Mouse (Mus musculus): ENCODE measurements around the gene Rab2b. TPM values are rescaled to one million over a fixed set of nuclear protein-coding genes. Genes with fewer than 3 reads are reported as not detected.

The Rab2b gene
- polyA plus RNA-seq, 1 experiment from 2014 or later = 59.0 TPM

- ATAC-seq (ENCODE audit: low FRiP score, low read depth) = no peak
- Histone ChIP-seq H3K36me3 (no peaks in the 10 kb centered on the region), H3K4me3 (peak overlapping the region; percentile 98), H3K9ac (peak overlapping the region; percentile 93), H3K27me3 (no peaks in the 10 kb centered on the region), H3K9me3 (no peaks in the 10 kb centered on the region), H3K4me1 (replicated peaks) (peaks cover 25% of the 10 kb centered on the region), H3K27ac (replicated peaks) (peak overlapping the region; percentile 96), H3K4me2 (peak overlapping the region; percentile 74)
- 8% methylated on average over 18 of the region's 18 CpGs for WGBS
Measured at GRCm38 (mm10) chr14:52256311-52257175, 22.8 kb downstream of the Rab2b start.

GRCm38 (mm10) chr14:52246129-52246528 lies 33.2 kb downstream of the Rab2b start:
- H3K27me3 ChIP-seq = no peaks in the 10 kb centered on the region
- no peak overlapping the region for H3K4me2 ChIP-seq
- ATAC-seq (ENCODE audit: low FRiP score, low read depth) = no peak
- H3K9me3 ChIP-seq = no peaks in the 10 kb centered on the region
- no peaks in the 10 kb centered on the region for H3K36me3 ChIP-seq
- 89% methylated on average over 4 of the region's 4 CpGs for WGBS
- H3K27ac ChIP-seq (replicated peaks) = no peak overlapping the region
- no peak overlapping the region for H3K9ac ChIP-seq
- peaks cover 18% of the 10 kb centered on the region for H3K4me1 ChIP-seq (replicated peaks)
- H3K4me3 ChIP-seq = no peak overlapping the region

GRCm38 (mm10) chr14:52244690-52245042 lies 34.7 kb downstream of the Rab2b start:
- H3K4me1 ChIP-seq (replicated peaks) = peaks cover 18% of the 10 kb centered on the region
- 9% methylated on average over 7 of the region's 7 CpGs for WGBS
- H3K4me3 ChIP-seq = peak overlapping the region; percentile 84
- no peaks in the 10 kb centered on the region for H3K27me3 ChIP-seq
- H3K9ac ChIP-seq = peak overlapping the region; percentile 60
- no peaks in the 10 kb centered on the region for H3K9me3 ChIP-seq
- no peaks in the 10 kb centered on the region for H3K36me3 ChIP-seq
- peak overlapping the region; percentile 70 for H3K27ac ChIP-seq (replicated peaks)
- peak overlapping the region; percentile 82 for H3K4me2 ChIP-seq
- ATAC-seq (ENCODE audit: low FRiP score, low read depth) = peak; percentile 87

GRCm38 (mm10) chr14:52244041-52244689 lies 35.2 kb downstream of the Rab2b start:
- Histone ChIP-seq H3K9me3 (no peaks in the 10 kb centered on the region), H3K4me3 (peak overlapping the region; percentile 84), H3K36me3 (no peaks in the 10 kb centered on the region), H3K9ac (peak overlapping the region; percentile 83), H3K27me3 (no peaks in the 10 kb centered on the region), H3K27ac (replicated peaks) (peak overlapping the region; percentile 76), H3K4me1 (replicated peaks) (peaks cover 18% of the 10 kb centered on the region), H3K4me2 (peak overlapping the region; percentile 82)
- WGBS = 1% methylated on average over 32 of the region's 32 CpGs
- ATAC-seq (ENCODE audit: low FRiP score, low read depth) = peak; percentile 100

GRCm38 (mm10) chr14:52236216-52236615 lies 43.1 kb downstream of the Rab2b start:
- ATAC-seq (ENCODE audit: low FRiP score, low read depth) = no peak
- Histone ChIP-seq H3K4me3 (no peak overlapping the region), H3K36me3 (peaks cover 55% of the 10 kb centered on the region), H3K4me2 (no peak overlapping the region), H3K4me1 (replicated peaks) (no peaks in the 10 kb centered on the region), H3K9ac (no peak overlapping the region), H3K27ac (replicated peaks) (no peak overlapping the region), H3K9me3 (no peaks in the 10 kb centered on the region), H3K27me3 (no peaks in the 10 kb centered on the region)
- 98% methylated on average over 1 of the region's 1 CpGs for WGBS

- Histone ChIP-seq H3K9ac (no peak overlapping the region), H3K27me3 (no peaks in the 10 kb centered on the region), H3K4me3 (no peak overlapping the region), H3K4me2 (no peak overlapping the region), H3K4me1 (replicated peaks) (no peaks in the 10 kb centered on the region), H3K9me3 (no peaks in the 10 kb centered on the region), H3K36me3 (peaks cover 66% of the 10 kb centered on the region), H3K27ac (replicated peaks) (no peak overlapping the region)
- ATAC-seq (ENCODE audit: low FRiP score, low read depth) = no peak
- WGBS = 97% methylated on average over 7 of the region's 7 CpGs
Measured at GRCm38 (mm10) chr14:52235165-52235564, 44.2 kb downstream of the Rab2b start.

- H3K4me2 ChIP-seq = no peak overlapping the region
- no peaks in the 10 kb centered on the region for H3K4me1 ChIP-seq (replicated peaks)
- H3K27me3 ChIP-seq = no peaks in the 10 kb centered on the region
- 85% methylated on average over 6 of the region's 6 CpGs for WGBS
- H3K9ac ChIP-seq = no peak overlapping the region
- ATAC-seq (ENCODE audit: low FRiP score, low read depth) = no peak
- no peak overlapping the region for H3K27ac ChIP-seq (replicated peaks)
- no peak overlapping the region for H3K4me3 ChIP-seq
- H3K36me3 ChIP-seq = peaks cover 83% of the 10 kb centered on the region
- H3K9me3 ChIP-seq = no peaks in the 10 kb centered on the region
Measured at GRCm38 (mm10) chr14:52232249-52232648, 47.1 kb downstream of the Rab2b start.

- WGBS = 94% methylated on average over 2 of the region's 2 CpGs
- Histone ChIP-seq H3K4me3 (no peak overlapping the region), H3K9ac (no peak overlapping the region), H3K27ac (replicated peaks) (no peak overlapping the region), H3K4me1 (replicated peaks) (no peaks in the 10 kb centered on the region), H3K9me3 (no peaks in the 10 kb centered on the region), H3K4me2 (no peak overlapping the region), H3K27me3 (no peaks in the 10 kb centered on the region), H3K36me3 (peaks cover 82% of the 10 kb centered on the region)
- ATAC-seq (ENCODE audit: low FRiP score, low read depth) = no peak
Measured at GRCm38 (mm10) chr14:52225972-52226371, 53.4 kb downstream of the Rab2b start.

GRCm38 (mm10) chr14:52217261-52217660 lies 62.1 kb downstream of the Rab2b start:
- Histone ChIP-seq H3K27me3 (no peaks in the 10 kb centered on the region), H3K4me3 (no peak overlapping the region), H3K4me1 (replicated peaks) (no peaks in the 10 kb centered on the region), H3K9ac (no peak overlapping the region), H3K36me3 (peaks cover 88% of the 10 kb centered on the region), H3K27ac (replicated peaks) (no peak overlapping the region), H3K4me2 (no peak overlapping the region), H3K9me3 (no peaks in the 10 kb centered on the region)
- no peak for ATAC-seq (ENCODE audit: low FRiP score, low read depth)
- 90% methylated on average over 5 of the region's 5 CpGs for WGBS

Other genes with a start within 250 kb of the Rab2b start
- 0.05 TPM in 1 of 2 replicates, not detected in the other for gene Olfr221, start 237.1 kb downstream of the Rab2b start, polyA plus RNA-seq (2015; fragmentation: Nextera tagmentation; extraction: Ambion mirVana)
- gene Hnrnpc, start 175.5 kb downstream of the Rab2b start, polyA plus RNA-seq (2015; fragmentation: Nextera tagmentation; extraction: Ambion mirVana) = 445 and 453 TPM in 2 replicates
- gene Rpgrip1, start 168.8 kb downstream of the Rab2b start, polyA plus RNA-seq (2015; fragmentation: Nextera tagmentation; extraction: Ambion mirVana) = 47.9 and 52.4 TPM in 2 replicates
- gene Supt16, start 82.1 kb downstream of the Rab2b start, polyA plus RNA-seq (2015; fragmentation: Nextera tagmentation; extraction: Ambion mirVana) = 36.0 and 45.1 TPM in 2 replicates
- 36.4 and 38.7 TPM in 2 replicates for gene Chd8, start 21.8 kb downstream of the Rab2b start, polyA plus RNA-seq (2015; fragmentation: Nextera tagmentation; extraction: Ambion mirVana)
- 52.2 and 54.0 TPM in 2 replicates for gene Tox4, start 399 bp downstream of the Rab2b start, polyA plus RNA-seq (2015; fragmentation: Nextera tagmentation; extraction: Ambion mirVana)
- 46.0 and 49.5 TPM in 2 replicates for gene Mettl3, start 25.6 kb upstream of the Rab2b start, polyA plus RNA-seq (2015; fragmentation: Nextera tagmentation; extraction: Ambion mirVana)
- 41.6 and 45.9 TPM in 2 replicates for gene Sall2, start 49.2 kb upstream of the Rab2b start, polyA plus RNA-seq (2015; fragmentation: Nextera tagmentation; extraction: Ambion mirVana)
- not detected in 2 replicates for gene Olfr1513, start 76.9 kb upstream of the Rab2b start, polyA plus RNA-seq (2015; fragmentation: Nextera tagmentation; extraction: Ambion mirVana)
- 0.10 and 0.22 TPM in 2 replicates for gene Olfr1512, start 99.6 kb upstream of the Rab2b start, polyA plus RNA-seq (2015; fragmentation: Nextera tagmentation; extraction: Ambion mirVana)
- 0.25 and 0.26 TPM in 2 replicates for gene Olfr1511, start 117.8 kb upstream of the Rab2b start, polyA plus RNA-seq (2015; fragmentation: Nextera tagmentation; extraction: Ambion mirVana)
- not detected in 2 replicates for gene Olfr1510, start 134.8 kb upstream of the Rab2b start, polyA plus RNA-seq (2015; fragmentation: Nextera tagmentation; extraction: Ambion mirVana)
- gene Olfr1509, start 163.4 kb upstream of the Rab2b start, polyA plus RNA-seq (2015; fragmentation: Nextera tagmentation; extraction: Ambion mirVana) = not detected in 2 replicates
- gene Olfr1508, start 187.9 kb upstream of the Rab2b start, polyA plus RNA-seq (2015; fragmentation: Nextera tagmentation; extraction: Ambion mirVana) = not detected in 2 replicates
- not detected in 2 replicates for gene Olfr1507, start 216.2 kb upstream of the Rab2b start, polyA plus RNA-seq (2015; fragmentation: Nextera tagmentation; extraction: Ambion mirVana)

Data from hindbrain, embryonic 15.5 days (tissue).